42 mouse cellular contexts compared by ENCODE assay signal in genomic region chr4:120186441-120186840, GRCm38 (mm10). TPM values are rescaled to one million over a fixed set of nuclear protein-coding genes. Genes with fewer than 3 reads are reported as not detected.
"Had no signal": no experiment of that assay in that cellular context is flagged by ENCODE, and none has a peak within 500 bp of the region (broad histone marks: within the 10 kb centered on the region; RNA-seq: fewer than 3 reads in every experiment).

No protein-coding gene starts in this region.

- ATAC-seq: hindbrain, embryonic 16.5 days; hindbrain, postnatal 0 days; inflammation-experienced regulatory T-cells, adult 6 months; intestine, embryonic 15.5 days; intestine, embryonic 16.5 days; intestine, postnatal 0 days had no signal

- H3K27me3 ChIP-seq: intestine, embryonic 15.5 days had no signal

- H3K9ac ChIP-seq: heart, embryonic 12.5 days; heart, embryonic 13.5 days; heart, embryonic 15.5 days; hindbrain, embryonic 12.5 days; hindbrain, embryonic 13.5 days; hindbrain, embryonic 14.5 days; hindbrain, embryonic 15.5 days; intestine, embryonic 15.5 days; kidney, embryonic 15.5 days had no signal

- DNase-seq: heart, postnatal 36 days; kidney, adult 11 months; kidney, adult 18-20 months; kidney, adult 2 months; kidney, adult 8-10 months; kidney, adult 9 months; kidney, postnatal 14 days; layer of hippocampus, adult 9-11 months; layer of hippocampus, postnatal 36 days had no signal

- H3K36me3 ChIP-seq: heart, embryonic 10.5 days; heart, embryonic 12.5 days; heart, embryonic 13.5 days; heart, embryonic 15.5 days; hindbrain, embryonic 10.5 days; hindbrain, embryonic 12.5 days; hindbrain, embryonic 13.5 days; hindbrain, embryonic 15.5 days; intestine, embryonic 15.5 days; kidney, embryonic 15.5 days had no signal

- H3K9me3 ChIP-seq: heart, embryonic 10.5 days; heart, embryonic 12.5 days; heart, embryonic 13.5 days; heart, embryonic 15.5 days; hindbrain, embryonic 10.5 days; hindbrain, embryonic 12.5 days; hindbrain, embryonic 13.5 days; hindbrain, embryonic 15.5 days; intestine, embryonic 15.5 days; kidney, embryonic 15.5 days had no signal

- H3K4me3 ChIP-seq: heart, embryonic 10.5 days; heart, embryonic 12.5 days; heart, embryonic 13.5 days; heart, embryonic 15.5 days; hindbrain, embryonic 10.5 days; hindbrain, embryonic 12.5 days; hindbrain, embryonic 13.5 days; hindbrain, embryonic 15.5 days; intestine, embryonic 15.5 days; kidney, embryonic 15.5 days; layer of hippocampus, adult 2 months; left cerebral cortex, adult 2 months had no signal

- H3K4me2 ChIP-seq: heart, embryonic 11.5 days; heart, embryonic 12.5 days; heart, embryonic 13.5 days; heart, embryonic 15.5 days; hindbrain, embryonic 12.5 days; hindbrain, embryonic 13.5 days; hindbrain, embryonic 14.5 days; hindbrain, embryonic 15.5 days; intestine, embryonic 15.5 days; kidney, embryonic 15.5 days had no signal

- H3K27ac ChIP-seq: heart, embryonic 10.5 days; heart, embryonic 13.5 days; heart, embryonic 15.5 days; hindbrain, embryonic 10.5 days; hindbrain, embryonic 12.5 days; hindbrain, embryonic 13.5 days; hindbrain, embryonic 14.5 days; hindbrain, embryonic 15.5 days; hindbrain, postnatal 0 days; intestine, embryonic 15.5 days; kidney, embryonic 15.5 days; kidney, postnatal 0 days; layer of hippocampus, adult 2 months; left cerebral cortex, adult 2 months had no signal

- H3K4me1 ChIP-seq: kidney, embryonic 15.5 days had no signal

RNA-seq across cellular contexts. Expression of gene Edn2, which starts 25.4 kb away (rescaled TPM):
- total RNA-seq: heart, postnatal 10 days; heart, postnatal 14 days; heart, postnatal 25 days; heart, postnatal 36 days; heart, postnatal 4 days; hematopoietic stem cell, adult 5-6 weeks; layer of hippocampus, adult 18-20 months; layer of hippocampus, adult 2 months; layer of hippocampus, adult 8-10 months; layer of hippocampus, postnatal 10 days; layer of hippocampus, postnatal 14 days; layer of hippocampus, postnatal 25 days; layer of hippocampus, postnatal 36 days; left cerebral cortex, adult 18-20 months; left cerebral cortex, adult 2 months had no signal
- polyA plus RNA-seq: hindbrain, embryonic 11.5 days; hindbrain, embryonic 12.5 days; hindbrain, embryonic 14.5 days; hindbrain, embryonic 16.5 days; inflammation-experienced regulatory T-cells, adult 6 months; kidney, adult 2 months; kidney, embryonic 14.5 days; kidney, postnatal 0 days had no signal
